Mouse (Mus musculus): ENCODE data around the gene Vps16. TPM values are rescaled to one million over a fixed set of nuclear protein-coding genes. Genes with fewer than 3 reads are reported as not detected.
A peak's percentile ranks its signal among the peaks of the same experiment; 100 is the strongest.

Vps16 gene
- polyA plus RNA-seq, 1 experiment from 2014 or later: 64.6 TPM

DNA sequence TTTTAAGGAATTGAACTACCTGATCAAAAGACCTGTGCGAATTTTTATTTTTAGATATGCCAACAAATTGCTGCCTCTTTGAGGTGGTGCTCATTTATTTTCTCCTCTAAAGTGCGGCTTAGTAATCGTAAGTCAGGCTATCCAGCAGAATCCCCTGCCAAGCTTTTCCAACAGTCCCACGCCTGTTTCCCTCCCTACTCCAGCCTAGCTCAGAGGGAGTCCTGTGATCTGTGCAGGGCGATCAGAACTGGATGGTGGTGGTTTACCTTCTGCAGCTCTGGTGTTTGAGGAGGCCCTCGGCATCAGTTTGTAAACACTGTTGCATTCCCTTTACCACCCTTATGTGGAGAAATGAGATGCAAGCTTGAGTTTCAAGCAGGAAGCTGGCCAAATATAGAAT is 29.3 kb downstream of the Vps16 start:
- peaks cover 13% of the 10 kb centered on the region for H3K4me1 ChIP-seq (replicated peaks; ENCODE audit: insufficient read depth, low read length)

DNA sequence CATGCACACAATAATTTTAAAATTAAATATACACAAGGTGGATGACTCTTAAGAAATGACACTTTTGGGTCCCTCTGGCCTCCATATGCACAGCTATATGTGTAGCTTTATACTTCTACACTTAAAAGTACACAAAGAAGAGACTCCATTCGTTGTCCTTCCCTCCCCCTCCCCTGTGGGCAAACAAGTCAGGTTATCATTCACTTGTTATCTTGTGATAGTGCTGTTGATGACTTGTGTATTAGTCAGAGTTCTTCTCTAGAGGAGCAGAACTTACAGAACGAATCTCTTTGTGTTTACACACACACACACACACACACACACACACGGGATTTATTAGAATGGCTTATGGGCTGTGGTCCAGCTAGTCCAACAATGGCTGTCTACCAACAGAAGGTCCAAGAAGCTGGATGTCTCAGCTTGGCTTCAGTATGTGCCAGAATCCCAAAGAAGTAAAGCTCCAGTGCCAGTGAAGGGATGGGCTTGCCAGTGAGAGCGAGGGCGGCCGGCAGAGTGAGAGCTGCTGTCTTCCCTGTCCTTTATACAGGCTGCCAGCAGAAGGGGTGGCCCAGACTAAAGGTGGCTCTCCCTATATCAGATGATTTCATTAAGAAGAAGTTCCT is 30.7 kb downstream of the Vps16 start:
- H3K4me2 ChIP-seq (ENCODE audit: low read length): no peak overlapping the region
- H3K9me3 ChIP-seq (replicated peaks; ENCODE audit: low read length): no peaks in the 10 kb centered on the region
- 82% methylated on average over 6 of the region's 6 CpGs for WGBS
- ATAC-seq (replicated peaks; ENCODE audit: low FRiP score, low read depth) (no peak), DNase-seq (ENCODE audit: low spot score) (no peak)
- peaks cover 13% of the 10 kb centered on the region for H3K4me1 ChIP-seq (replicated peaks; ENCODE audit: insufficient read depth, low read length)
- H3K27me3 ChIP-seq (ENCODE audit: insufficient read depth, low read length): no peaks in the 10 kb centered on the region
- no peak overlapping the region for H3K27ac ChIP-seq
- H3K36me3 ChIP-seq (ENCODE audit: insufficient read depth, low read length): no peaks in the 10 kb centered on the region
- H3K4me3 ChIP-seq (replicated peaks; ENCODE audit: low read depth, low read length): no peak overlapping the region
- no peak for TF ChIP-seq CTCF (IDR thresholded peaks at IDR 0.05; ENCODE audit: low read depth)
- no peak overlapping the region for H3K9ac ChIP-seq (ENCODE audit: low read depth, low read length)

More for the DNA sequence above, 29.3 kb downstream of the Vps16 start:
- H3K27ac ChIP-seq: no peak overlapping the region
- no peak for TF ChIP-seq CTCF (IDR thresholded peaks at IDR 0.05; ENCODE audit: low read depth)
- no peak for ATAC-seq (replicated peaks; ENCODE audit: low FRiP score, low read depth)
- no peak for DNase-seq (ENCODE audit: low spot score)
- H3K36me3 ChIP-seq (ENCODE audit: insufficient read depth, low read length): no peaks in the 10 kb centered on the region
- no peak overlapping the region for H3K4me2 ChIP-seq (ENCODE audit: low read length)
- no peaks in the 10 kb centered on the region for H3K9me3 ChIP-seq (replicated peaks; ENCODE audit: low read length)
- WGBS: 64% methylated on average over 6 of the region's 6 CpGs
- H3K4me3 ChIP-seq (replicated peaks; ENCODE audit: low read depth, low read length): no peak overlapping the region
- no peaks in the 10 kb centered on the region for H3K27me3 ChIP-seq (ENCODE audit: insufficient read depth, low read length)
- H3K9ac ChIP-seq (ENCODE audit: low read depth, low read length): no peak overlapping the region

DNA sequence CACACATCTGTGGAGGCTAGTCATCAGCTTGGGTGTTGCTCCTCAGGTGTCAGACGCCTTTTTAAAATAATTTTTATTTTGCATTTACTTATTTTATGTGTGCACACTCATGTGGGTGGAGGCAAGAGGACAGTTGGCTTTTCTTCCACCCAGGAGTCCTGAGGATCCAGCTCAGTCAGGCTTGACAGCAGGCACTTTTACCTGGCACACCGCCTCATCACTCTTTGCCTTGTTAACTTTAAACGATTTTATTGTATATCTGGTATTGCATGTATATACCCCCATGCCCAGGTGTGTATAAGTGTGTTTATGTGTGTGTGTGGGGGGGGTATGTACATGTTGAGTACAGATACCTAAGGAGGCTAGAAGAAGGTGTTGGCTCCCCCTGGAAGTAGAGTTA is 33.7 kb downstream of the Vps16 start:
- H3K36me3 ChIP-seq (ENCODE audit: insufficient read depth, low read length): no peaks in the 10 kb centered on the region
- H3K9me3 ChIP-seq (replicated peaks; ENCODE audit: low read length): no peaks in the 10 kb centered on the region
- H3K4me2 ChIP-seq (ENCODE audit: low read length): no peak overlapping the region
- WGBS: 83% methylated on average over 3 of the region's 3 CpGs
- ATAC-seq (replicated peaks; ENCODE audit: low FRiP score, low read depth) (no peak), DNase-seq (ENCODE audit: low spot score) (no peak)
- TF ChIP-seq CTCF (IDR thresholded peaks at IDR 0.05; ENCODE audit: low read depth): no peak
- H3K4me3 ChIP-seq (replicated peaks; ENCODE audit: low read depth, low read length): no peak overlapping the region
- H3K9ac ChIP-seq (ENCODE audit: low read depth, low read length): no peak overlapping the region
- H3K27ac ChIP-seq: no peak overlapping the region
- no peaks in the 10 kb centered on the region for H3K27me3 ChIP-seq (ENCODE audit: insufficient read depth, low read length)
- H3K4me1 ChIP-seq (replicated peaks; ENCODE audit: insufficient read depth, low read length): peaks cover 5% of the 10 kb centered on the region; the same call in 1 of the 2 replicates

DNA sequence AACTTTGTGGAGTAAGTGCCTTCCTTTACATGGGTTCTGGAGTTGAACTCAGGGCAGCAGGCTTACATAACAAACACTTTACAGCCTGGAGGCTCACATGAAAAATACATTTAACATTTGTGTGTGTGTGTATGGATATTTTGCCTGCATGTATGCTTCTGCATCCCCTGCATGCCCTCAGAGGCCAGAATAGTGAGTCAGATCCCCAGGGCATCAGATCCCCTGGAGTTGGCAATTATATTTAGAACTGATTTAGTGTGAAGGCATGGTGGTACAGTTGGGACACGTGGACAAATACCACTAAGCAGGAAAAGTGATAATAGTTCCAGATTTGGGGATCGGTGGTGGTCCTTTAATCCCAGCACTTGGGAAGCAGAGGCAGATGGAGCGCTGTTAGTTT is 35.4 kb downstream of the Vps16 start:
- Histone ChIP-seq H3K27me3 (ENCODE audit: insufficient read depth, low read length) (no peaks in the 10 kb centered on the region), H3K4me3 (replicated peaks; ENCODE audit: low read depth, low read length) (no peak overlapping the region), H3K9ac (ENCODE audit: low read depth, low read length) (no peak overlapping the region), H3K9me3 (replicated peaks; ENCODE audit: low read length) (no peaks in the 10 kb centered on the region), H3K27ac (no peak overlapping the region), H3K4me1 (replicated peaks; ENCODE audit: insufficient read depth, low read length) (peaks cover 5% of the 10 kb centered on the region; the same call in 1 of the 2 replicates), H3K36me3 (ENCODE audit: insufficient read depth, low read length) (no peaks in the 10 kb centered on the region), H3K4me2 (ENCODE audit: low read length) (no peak overlapping the region)
- no peak for DNase-seq (ENCODE audit: low spot score)
- ATAC-seq (replicated peaks; ENCODE audit: low FRiP score, low read depth): no peak
- 89% methylated on average over 3 of the region's 3 CpGs for WGBS
- TF ChIP-seq CTCF (IDR thresholded peaks at IDR 0.05; ENCODE audit: low read depth): no peak

DNA sequence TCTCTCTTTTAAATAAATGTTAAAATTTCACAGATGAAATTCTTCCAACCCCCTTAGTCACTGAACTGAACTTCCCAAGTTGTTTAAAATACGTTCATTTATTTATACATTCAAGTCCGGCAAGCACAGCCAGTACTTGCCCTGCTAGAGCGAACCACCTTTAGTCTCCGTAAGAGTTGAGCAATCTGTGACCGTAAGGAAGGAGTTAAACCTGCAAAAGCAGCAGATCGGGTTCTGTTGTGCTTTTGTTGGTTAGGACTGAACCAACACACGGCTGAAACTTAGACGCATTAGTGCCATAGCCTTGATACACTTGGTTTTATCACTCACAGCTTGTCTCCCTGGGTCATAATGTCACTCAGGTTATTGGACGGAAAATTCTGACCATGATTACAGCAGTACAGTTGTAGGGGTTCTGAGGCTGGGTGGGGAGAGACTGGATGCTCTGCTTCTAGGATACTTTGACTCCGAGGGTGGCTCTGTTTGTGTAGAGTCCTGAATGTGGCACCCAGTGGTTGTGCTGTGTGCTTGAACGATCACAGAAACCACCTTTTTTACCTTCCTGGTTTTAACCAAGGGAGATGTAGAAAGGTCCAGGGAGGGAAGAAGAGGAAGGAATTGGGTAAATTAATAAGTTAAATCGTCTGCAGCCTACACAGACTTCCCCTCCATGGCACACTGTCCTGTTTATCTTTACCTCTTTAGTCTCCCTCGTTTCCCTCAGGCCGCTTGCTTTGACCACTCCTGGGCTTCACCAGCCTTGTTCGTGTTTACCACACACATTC is 37.3 kb downstream of the Vps16 start:
- H3K9ac ChIP-seq (ENCODE audit: low read depth, low read length): no peak overlapping the region
- H3K4me3 ChIP-seq (replicated peaks; ENCODE audit: low read depth, low read length): no peak overlapping the region
- no peak for TF ChIP-seq CTCF (IDR thresholded peaks at IDR 0.05; ENCODE audit: low read depth)
- no peak for ATAC-seq (replicated peaks; ENCODE audit: low FRiP score, low read depth)
- peak; percentile 35 for DNase-seq (ENCODE audit: low spot score)
- no peaks in the 10 kb centered on the region for H3K27me3 ChIP-seq (ENCODE audit: insufficient read depth, low read length)
- H3K9me3 ChIP-seq (replicated peaks; ENCODE audit: low read length): no peaks in the 10 kb centered on the region
- no peaks in the 10 kb centered on the region for H3K36me3 ChIP-seq (ENCODE audit: insufficient read depth, low read length)
- H3K4me2 ChIP-seq (ENCODE audit: low read length): no peak overlapping the region
- WGBS: 50% methylated on average over 15 of the region's 15 CpGs
- H3K27ac ChIP-seq: no peak overlapping the region
- no peaks in the 10 kb centered on the region for H3K4me1 ChIP-seq (replicated peaks; ENCODE audit: insufficient read depth, low read length)

DNA sequence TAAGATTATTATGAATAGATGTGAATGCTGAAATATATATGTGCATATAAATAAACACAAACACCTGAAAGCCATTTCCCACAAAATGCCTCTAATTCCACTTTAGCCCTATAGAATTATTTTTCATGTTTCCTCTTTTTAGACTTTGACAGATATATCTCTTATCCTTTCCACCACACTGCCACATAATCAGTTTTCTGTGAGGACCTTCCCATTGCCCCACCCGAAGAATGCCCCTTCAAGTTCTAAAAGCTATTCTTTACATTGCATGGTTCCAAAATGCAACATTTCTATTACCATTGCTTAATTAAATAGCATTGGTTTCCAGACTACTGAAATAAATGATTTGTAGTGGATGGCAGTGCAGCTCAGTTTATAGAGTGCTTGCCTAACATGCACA is 42.3 kb downstream of the Vps16 start:
- Histone ChIP-seq H3K4me3 (replicated peaks; ENCODE audit: low read depth, low read length) (no peak overlapping the region), H3K27ac (no peak overlapping the region), H3K9ac (ENCODE audit: low read depth, low read length) (no peak overlapping the region), H3K36me3 (ENCODE audit: insufficient read depth, low read length) (no peaks in the 10 kb centered on the region), H3K9me3 (replicated peaks; ENCODE audit: low read length) (no peaks in the 10 kb centered on the region), H3K27me3 (ENCODE audit: insufficient read depth, low read length) (no peaks in the 10 kb centered on the region), H3K4me2 (ENCODE audit: low read length) (no peak overlapping the region), H3K4me1 (replicated peaks; ENCODE audit: insufficient read depth, low read length) (no peaks in the 10 kb centered on the region)
- DNase-seq (ENCODE audit: low spot score): no peak
- no peak for TF ChIP-seq CTCF (IDR thresholded peaks at IDR 0.05; ENCODE audit: low read depth)
- 93% methylated on average over 1 of the region's 1 CpGs for WGBS
- ATAC-seq (replicated peaks; ENCODE audit: low FRiP score, low read depth): no peak

All from kidney, postnatal 0 days (tissue).